ENCODE assay signal across 8 mouse cellular contexts in the genomic region with DNA sequence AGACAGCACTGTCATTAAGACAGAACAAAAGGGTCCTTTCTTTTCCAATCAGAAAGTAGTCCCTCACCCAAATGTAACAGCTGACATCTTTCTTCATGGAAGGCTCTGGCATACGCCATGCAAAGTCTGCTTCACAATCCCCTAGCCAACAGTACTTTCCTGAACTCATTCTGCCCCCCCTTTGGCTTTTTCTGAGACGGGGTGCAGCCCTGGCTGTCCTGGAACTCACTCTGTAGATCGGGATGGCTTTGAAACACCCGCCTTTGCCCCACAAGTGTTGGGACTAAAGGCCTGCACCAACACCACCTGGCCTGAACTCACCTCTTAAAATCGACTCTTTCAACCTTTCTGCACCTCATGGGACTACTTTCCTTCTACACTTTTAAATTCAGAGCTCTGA. TPM values are rescaled to one million over a fixed set of nuclear protein-coding genes. Genes with fewer than 3 reads are reported as not detected.
DNase-seq lines count a peak whose midpoint lies in the region; ATAC-seq and TF ChIP-seq lines count a peak whose summit lies in the region.
"Had no signal": no experiment of that assay in that cellular context is flagged by ENCODE, and none has a peak within 500 bp of the region (broad histone marks: within the 10 kb centered on the region; RNA-seq: fewer than 3 reads in every experiment).

No protein-coding gene starts in this region.

- TF ChIP-seq RAD21 in CH12.LX (IDR thresholded peaks at IDR 0.05; ENCODE audit: low read depth, low read length): no peak

- no peak overlapping the region for H3K27ac ChIP-seq in kidney, embryonic 15.5 days
- H3K27ac ChIP-seq in CH12.LX (ENCODE audit: insufficient read depth, low read depth): no peak overlapping the region
- H3K27ac ChIP-seq in hindbrain, embryonic 16.5 days (ENCODE audit: low read depth, low read length): no peak overlapping the region

- H3K4me1 ChIP-seq in kidney, embryonic 15.5 days: peaks cover 45% of the 10 kb centered on the region
- peaks cover 6 to 45% of the 10 kb centered on the region in 2 experiments; a peak in 3 of 4 replicates for H3K4me1 ChIP-seq in CH12.LX (ENCODE audit: control insufficient read depth in 1 of 2, insufficient read depth in 2 of 2)
- H3K4me1 ChIP-seq in E14TG2a.4 (replicated peaks; ENCODE audit: low read depth, low read length): peaks cover 67% of the 10 kb centered on the region
- peaks cover 24% of the 10 kb centered on the region for H3K4me1 ChIP-seq in hindbrain, embryonic 16.5 days (ENCODE audit: control insufficient read depth, insufficient read depth, low read depth, low read length)

- in situ Hi-C loops in CH12.LX (cut with MboI; ENCODE audit: low pct_ligation_motif_present, low pct_unique_long_range_greater_than_20kb, low sequenced_read_pairs): loop anchor here (5.0 kb wide), 1 partner anchor 34 kb away; no protein-coding TSS in a partner anchor

- H3K4me3 ChIP-seq in kidney, embryonic 15.5 days (replicated peaks): no peak overlapping the region
- peak overlapping the region in 1 of 3 experiments; percentile 16 for H3K4me3 ChIP-seq in CH12.LX (replicated peaks in 1 of 3; ENCODE audit: low read depth in 2 of 3, low read length in 2 of 3, poor library complexity in 1 of 3)
- peak overlapping the region; percentile 98 for H3K4me3 ChIP-seq in E14TG2a.4 (replicated peaks; ENCODE audit: low read length)
- no peak overlapping the region for H3K4me3 ChIP-seq in hindbrain, embryonic 16.5 days (ENCODE audit: low read length)

- dilution Hi-C loops in CH12.LX (cut with MboI; ENCODE audit: extremely low pct_ligation_motif_present, extremely low pct_unique_long_range_greater_than_20kb, low sequenced_read_pairs): no loop called here

- no peak for DNase-seq in kidney, postnatal 14 days
- no peak for DNase-seq in CH12.LX (ENCODE audit: extremely low read depth)
- DNase-seq in thymus, postnatal 4 days: no peak
- no peak for DNase-seq in retina, postnatal 1 day

- H3K36me3 ChIP-seq in kidney, embryonic 15.5 days: peaks cover 24% of the 10 kb centered on the region
- H3K36me3 ChIP-seq in CH12.LX (replicated peaks in 1 of 2; ENCODE audit: control insufficient read depth in 1 of 2, insufficient read depth in 1 of 2, low read length in 1 of 2): peaks cover 20 to 48% of the 10 kb centered on the region in 2 experiments
- peaks cover 39% of the 10 kb centered on the region for H3K36me3 ChIP-seq in E14TG2a.4 (ENCODE audit: insufficient read depth, low read length)
- H3K36me3 ChIP-seq in hindbrain, embryonic 16.5 days (ENCODE audit: control insufficient read depth, insufficient read depth, low read length): peaks cover 10% of the 10 kb centered on the region

- H3K27me3 ChIP-seq in kidney, embryonic 15.5 days: no peaks in the 10 kb centered on the region
- H3K27me3 ChIP-seq in CH12.LX (replicated peaks) (no peaks in the 10 kb centered on the region), E14TG2a.4 (ENCODE audit: insufficient read depth, low read length) (no peaks in the 10 kb centered on the region)
- no peaks in the 10 kb centered on the region for H3K27me3 ChIP-seq in hindbrain, embryonic 16.5 days (replicated peaks; ENCODE audit: control insufficient read depth, insufficient read depth, low read length)

- no peak for TF ChIP-seq EP300 in CH12.LX (IDR thresholded peaks at IDR 0.05; ENCODE audit: low read length)

- WGBS in kidney, embryonic 15.5 days: 79% methylated on average over 5 of the region's 5 CpGs
- WGBS in hindbrain, embryonic 16.5 days: 77% methylated on average over 5 of the region's 5 CpGs

- TF ChIP-seq CTCF in CH12.LX (conservative IDR thresholded peaks at IDR 0.05 in 1 of 2, IDR thresholded peaks at IDR 0.05 in 1 of 2; ENCODE audit: low read depth in 2 of 2, low read length in 2 of 2) (no peak), E14TG2a.4 (conservative IDR thresholded peaks at IDR 0.05; ENCODE audit: low read length) (no peak)

- no peak for ATAC-seq in kidney, embryonic 15.5 days (replicated peaks; ENCODE audit: low FRiP score)
- no peak for ATAC-seq in hindbrain, embryonic 16.5 days

- H3K4me2 ChIP-seq in kidney, embryonic 15.5 days: peak overlapping the region; percentile 69
- peak overlapping the region; percentile 97 for H3K4me2 ChIP-seq in CH12.LX (ENCODE audit: insufficient read depth, low read depth, poor library complexity, severe bottlenecking)
- H3K4me2 ChIP-seq in hindbrain, embryonic 16.5 days (ENCODE audit: low read length): peak overlapping the region; percentile 17; the same call in 1 of the 2 replicates

- no peak for TF ChIP-seq POLR2A in CH12.LX (IDR thresholded peaks at IDR 0.05; ENCODE audit: low read depth, low read length)

- peaks cover 78% of the 10 kb centered on the region for H3K79me2 ChIP-seq in CH12.LX (replicated peaks; ENCODE audit: control insufficient read depth, extremely low read depth, insufficient read depth, poor library complexity, severe bottlenecking)

- H3K9me3 ChIP-seq in kidney, embryonic 15.5 days (replicated peaks): no peaks in the 10 kb centered on the region
- H3K9me3 ChIP-seq in CH12.LX (replicated peaks; ENCODE audit: low read length) (no peaks in the 10 kb centered on the region), E14TG2a.4 (ENCODE audit: low read length) (no peaks in the 10 kb centered on the region)
- H3K9me3 ChIP-seq in hindbrain, embryonic 16.5 days (ENCODE audit: control insufficient read depth, low read length): no peaks in the 10 kb centered on the region

- no peak overlapping the region for H3K9ac ChIP-seq in kidney, embryonic 15.5 days
- H3K9ac ChIP-seq in CH12.LX (ENCODE audit: insufficient read depth, low read depth): peak overlapping the region; percentile 98
- H3K9ac ChIP-seq in hindbrain, embryonic 16.5 days (ENCODE audit: low read depth, low read length): no peak overlapping the region

TF ChIP-seq in CH12.LX, 34 proteins besides CTCF, POLR2A, EP300 and RAD21:
- TF ChIP-seq NRF1 (IDR thresholded peaks at IDR 0.05; ENCODE audit: low read depth, low read length) (no peak), SMC3 (IDR thresholded peaks at IDR 0.05; ENCODE audit: low read depth, low read length) (no peak), JUND (conservative IDR thresholded peaks at IDR 0.05; ENCODE audit: low read depth, low read length) (no peak), ELF1 (IDR thresholded peaks at IDR 0.05; ENCODE audit: low read depth, low read length) (no peak), POLR2AphosphoS2 (IDR thresholded peaks at IDR 0.05; ENCODE audit: low read depth, low read length) (no peak), TCF12 (IDR thresholded peaks at IDR 0.05; ENCODE audit: low read depth, low read length) (no peak), BHLHE40 (IDR thresholded peaks at IDR 0.05; ENCODE audit: low read depth, low read length) (no peak), GABPA (IDR thresholded peaks at IDR 0.05; ENCODE audit: insufficient replicate concordance, low read depth, low read length) (no peak), TBP (conservative IDR thresholded peaks at IDR 0.05; ENCODE audit: low read depth, low read length) (no peak), MAFK (IDR thresholded peaks at IDR 0.05; ENCODE audit: insufficient replicate concordance, low read length) (no peak), ZMIZ1 (IDR thresholded peaks at IDR 0.05; ENCODE audit: low read depth, low read length) (no peak), MYC (IDR thresholded peaks at IDR 0.05; ENCODE audit: low read depth, low read length) (no peak), KAT2A (IDR thresholded peaks at IDR 0.05; ENCODE audit: insufficient replicate concordance, low read length) (no peak), ZC3H11A (IDR thresholded peaks at IDR 0.05; ENCODE audit: low read depth, low read length) (no peak), MAX (IDR thresholded peaks at IDR 0.05; ENCODE audit: low read length) (no peak), CHD1 (IDR thresholded peaks at IDR 0.05; ENCODE audit: low read depth, low read length) (no peak), USF1 (IDR thresholded peaks at IDR 0.05; ENCODE audit: low read depth, low read length) (no peak), RCOR1 (conservative IDR thresholded peaks at IDR 0.05; ENCODE audit: low read depth, low read length) (no peak), ZNF384 (IDR thresholded peaks at IDR 0.05; ENCODE audit: low read depth, low read length) (no peak)

RNA-seq across cellular contexts. Expression of gene Rhbdd3, which starts 2.8 kb away (rescaled TPM):
- polyA plus RNA-seq in kidney, embryonic 15.5 days (2015; fragmentation: Nextera tagmentation; extraction: Ambion mirVana): 26.4 and 31.9 TPM in 2 replicates
- total RNA-seq in CH12.LX (2012; rRNA removed) (16.8 and 17.0 TPM in 2 replicates), CH12.LX (2014; rRNA removed) (11.6 and 15.0 TPM in 2 replicates)
- 16.0 and 20.6 TPM in 2 replicates for polyA plus RNA-seq in CH12.LX (2012; ENCODE audit: insufficient read length, low read depth)
- polyA plus RNA-seq in hindbrain, embryonic 16.5 days (2015; fragmentation: Nextera tagmentation; extraction: Ambion mirVana): 43.3 and 45.0 TPM in 2 replicates

RNA-seq across cellular contexts. Expression of gene Ewsr1, which starts 3.2 kb away (rescaled TPM):
- 788 and 840 TPM in 2 replicates for polyA plus RNA-seq in kidney, embryonic 15.5 days (2015; fragmentation: Nextera tagmentation; extraction: Ambion mirVana)
- total RNA-seq in CH12.LX (2012; rRNA removed) (399 and 425 TPM in 2 replicates), CH12.LX (2014; rRNA removed) (418 and 428 TPM in 2 replicates)
- polyA plus RNA-seq in CH12.LX (2012; ENCODE audit: insufficient read length, low read depth): 1,159 and 1,267 TPM in 2 replicates
- 520 and 571 TPM in 2 replicates for polyA plus RNA-seq in hindbrain, embryonic 16.5 days (2015; fragmentation: Nextera tagmentation; extraction: Ambion mirVana)

RNA-seq across cellular contexts. Expression of gene Gas2l1, which starts 30.8 kb away (rescaled TPM):
- polyA plus RNA-seq in kidney, embryonic 15.5 days (2015; fragmentation: Nextera tagmentation; extraction: Ambion mirVana): 33.1 and 34.6 TPM in 2 replicates
- total RNA-seq in CH12.LX (2012; rRNA removed) (8.8 and 10.0 TPM in 2 replicates), CH12.LX (2014; rRNA removed) (2.6 and 3.3 TPM in 2 replicates)
- 10.2 and 12.5 TPM in 2 replicates for polyA plus RNA-seq in CH12.LX (2012; ENCODE audit: insufficient read length, low read depth)
- polyA plus RNA-seq in hindbrain, embryonic 16.5 days (2015; fragmentation: Nextera tagmentation; extraction: Ambion mirVana): 19.1 and 21.6 TPM in 2 replicates

RNA-seq across cellular contexts. Expression of gene Rasl10a, which starts 37.9 kb away (rescaled TPM):
- 2.8 and 4.2 TPM in 2 replicates for polyA plus RNA-seq in kidney, embryonic 15.5 days (2015; fragmentation: Nextera tagmentation; extraction: Ambion mirVana)
- total RNA-seq in CH12.LX (2012; rRNA removed) (6.5 and 9.1 TPM in 2 replicates), CH12.LX (2014; rRNA removed) (2.1 and 3.0 TPM in 2 replicates)
- 6.3 and 7.5 TPM in 2 replicates for polyA plus RNA-seq in CH12.LX (2012; ENCODE audit: insufficient read length, low read depth)
- 2.0 TPM in 2 replicates for polyA plus RNA-seq in hindbrain, embryonic 16.5 days (2015; fragmentation: Nextera tagmentation; extraction: Ambion mirVana)
- total RNA-seq: granulocyte monocyte progenitor cell, adult 5-6 weeks had no signal

RNA-seq across cellular contexts. Expression of gene Emid1, which starts 56.2 kb away (rescaled TPM):
- polyA plus RNA-seq in kidney, embryonic 15.5 days (2015; fragmentation: Nextera tagmentation; extraction: Ambion mirVana): 190 and 191 TPM in 2 replicates
- total RNA-seq in CH12.LX (2012; rRNA removed) (0.13 TPM in 1 of 2 replicates, not detected in the other), CH12.LX (2014; rRNA removed) (not detected in 2 replicates)
- not detected in 2 replicates for polyA plus RNA-seq in CH12.LX (2012; ENCODE audit: insufficient read length, low read depth)
- 15.8 and 18.2 TPM in 2 replicates for polyA plus RNA-seq in hindbrain, embryonic 16.5 days (2015; fragmentation: Nextera tagmentation; extraction: Ambion mirVana)

Comparison
In these comparisons a context has a peak if more than half of its experiments do, and no peak if none do; other contexts are left out.
1. H3K4me2 ChIP-seq: peak in every context shown above with its lines; median percentile 97 in CH12.LX; 69 in kidney, embryonic 15.5 days; 17 in hindbrain, embryonic 16.5 days.